Mouse (Mus musculus): Measurements from ENCODE around the gene Ric8a.
"Not testable (repeated sequence)": the region's sequence is repeated elsewhere in the genome, so short reads cannot be mapped to it uniquely, and the experiment has no call there.

The Ric8a gene

DNA sequence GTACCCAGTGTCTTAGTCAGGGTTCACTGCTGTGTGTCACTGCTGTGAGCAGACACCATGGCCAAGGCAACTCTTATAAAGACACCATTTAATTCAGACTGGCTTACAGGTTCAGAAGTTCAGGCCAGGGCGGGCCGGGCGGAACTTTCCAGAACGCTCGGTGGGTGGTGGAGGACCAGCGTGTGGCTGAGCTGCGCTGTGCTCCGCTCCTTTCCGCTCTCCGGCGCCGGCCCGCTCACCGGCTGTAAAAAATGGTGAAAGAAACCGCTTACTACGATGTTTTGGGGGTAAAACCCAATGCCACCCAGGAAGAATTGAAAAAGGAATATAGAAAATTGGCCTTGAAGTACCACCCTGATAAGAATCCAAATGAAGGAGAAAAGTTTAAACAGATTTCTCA lies 33.9 kb downstream of the Ric8a start:
- DNase-seq (ENCODE audit: low read depth, low spot score) = not testable (repeated sequence)

DNA sequence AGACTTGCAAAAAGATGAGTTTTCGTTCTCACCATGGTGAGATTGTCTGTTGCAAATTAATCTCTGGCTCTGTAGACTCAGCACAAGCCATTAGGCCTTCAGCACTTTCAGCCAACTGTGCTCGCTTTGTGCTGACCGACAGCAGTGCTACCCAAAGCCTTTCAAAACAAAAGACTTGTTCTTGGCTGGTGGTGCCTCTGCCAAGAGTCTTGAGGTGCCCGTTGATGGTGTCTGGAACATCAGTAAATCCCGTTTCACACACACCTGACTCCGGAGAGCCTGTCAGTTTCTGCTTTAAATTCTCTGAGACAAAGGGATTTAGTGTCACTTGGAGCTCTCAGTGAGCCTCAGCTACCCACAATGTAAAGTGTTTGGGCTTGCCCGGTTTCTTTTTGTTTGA lies 37.3 kb downstream of the Ric8a start:
- no peak for DNase-seq (ENCODE audit: low read depth, low spot score)

DNA sequence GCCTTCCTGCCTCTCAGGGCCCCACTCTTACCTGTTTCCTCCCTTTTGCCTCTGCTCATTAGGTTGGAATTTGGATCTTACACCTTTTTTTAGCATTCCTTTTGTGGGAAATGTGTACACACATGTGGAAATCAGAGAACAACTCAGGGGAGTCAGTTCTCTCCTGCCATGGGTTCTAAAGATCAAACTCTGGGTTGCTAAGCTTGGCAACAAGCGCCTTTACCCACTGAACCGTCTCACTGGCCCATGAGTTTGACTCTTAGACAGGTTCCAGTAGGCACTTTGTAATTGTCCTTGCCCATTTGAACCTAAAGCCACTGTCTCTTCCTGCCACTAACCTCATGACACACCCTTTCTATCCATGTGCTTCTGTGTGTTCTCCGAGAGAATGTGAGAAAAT lies 37.9 kb downstream of the Ric8a start:
- DNase-seq (ENCODE audit: low read depth, low spot score) = no peak

DNA sequence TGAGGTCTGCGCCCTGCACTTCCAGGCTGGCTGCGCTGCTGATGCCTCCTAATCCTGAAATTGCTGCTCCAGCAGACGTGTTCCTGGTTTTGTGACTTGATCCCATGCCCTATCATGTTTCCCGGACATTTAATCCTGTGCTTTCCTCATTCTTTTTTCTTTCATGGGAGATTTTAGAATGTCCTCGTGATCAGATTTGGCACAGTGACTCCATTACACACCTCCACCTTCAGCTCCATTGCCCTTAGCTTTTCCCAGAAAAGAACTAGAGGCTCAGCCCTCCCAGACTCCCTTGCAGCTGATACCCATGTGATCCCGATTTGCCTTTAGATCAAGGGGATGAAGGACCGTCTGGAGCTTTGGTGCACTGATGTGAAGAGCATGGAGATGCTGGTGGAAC lies 41.1 kb downstream of the Ric8a start:
- DNase-seq (ENCODE audit: low read depth, low spot score) = no peak

DNA sequence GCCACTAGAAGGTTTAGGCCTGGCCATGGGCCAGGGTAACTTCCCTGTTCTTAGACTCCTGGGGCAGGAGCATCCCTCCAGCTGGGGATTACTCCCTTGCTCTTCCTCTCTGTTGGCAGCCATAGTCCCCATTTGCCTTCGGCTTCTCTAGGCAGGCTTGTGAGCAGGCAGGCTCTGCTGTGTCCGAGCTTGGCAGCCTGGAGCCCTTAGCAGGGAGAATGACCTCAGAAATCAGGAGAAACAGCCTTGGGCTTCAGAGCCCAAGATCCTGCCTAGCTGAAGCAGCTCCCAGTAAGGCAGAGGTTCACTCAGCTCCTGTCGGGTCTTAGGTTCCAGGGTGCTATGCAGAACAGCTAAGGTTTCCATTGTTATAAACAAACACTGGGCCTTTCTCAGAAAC lies 42.4 kb downstream of the Ric8a start:
- DNase-seq (ENCODE audit: low read depth, low spot score) = no peak

DNA sequence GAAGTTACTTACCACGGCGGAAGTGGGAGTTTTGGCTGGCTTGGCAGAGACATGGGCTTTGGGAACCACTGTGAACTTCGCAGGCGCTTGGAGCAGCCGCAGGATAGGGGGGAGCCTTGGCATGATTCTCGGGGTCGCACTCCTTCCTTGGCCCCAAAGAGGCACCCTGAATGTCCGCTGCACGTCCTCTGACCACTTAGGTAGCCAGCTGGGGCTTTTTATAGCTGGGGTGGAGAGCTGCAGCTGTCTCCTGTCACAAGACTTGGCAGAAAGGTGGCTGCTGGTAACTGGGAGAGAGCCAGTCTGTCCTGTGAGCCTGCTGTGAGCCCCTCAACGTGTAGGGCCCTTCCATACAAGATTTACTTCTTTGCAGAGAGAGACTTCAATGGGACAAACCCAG lies 43.5 kb downstream of the Ric8a start, which contains the start of gene Cox8b:
TSS of gene Cox8b (minus strand) at position 227 of the 400 bp plus-strand sequence.
- DNase-seq (ENCODE audit: low read depth, low spot score) = no peak

DNA sequence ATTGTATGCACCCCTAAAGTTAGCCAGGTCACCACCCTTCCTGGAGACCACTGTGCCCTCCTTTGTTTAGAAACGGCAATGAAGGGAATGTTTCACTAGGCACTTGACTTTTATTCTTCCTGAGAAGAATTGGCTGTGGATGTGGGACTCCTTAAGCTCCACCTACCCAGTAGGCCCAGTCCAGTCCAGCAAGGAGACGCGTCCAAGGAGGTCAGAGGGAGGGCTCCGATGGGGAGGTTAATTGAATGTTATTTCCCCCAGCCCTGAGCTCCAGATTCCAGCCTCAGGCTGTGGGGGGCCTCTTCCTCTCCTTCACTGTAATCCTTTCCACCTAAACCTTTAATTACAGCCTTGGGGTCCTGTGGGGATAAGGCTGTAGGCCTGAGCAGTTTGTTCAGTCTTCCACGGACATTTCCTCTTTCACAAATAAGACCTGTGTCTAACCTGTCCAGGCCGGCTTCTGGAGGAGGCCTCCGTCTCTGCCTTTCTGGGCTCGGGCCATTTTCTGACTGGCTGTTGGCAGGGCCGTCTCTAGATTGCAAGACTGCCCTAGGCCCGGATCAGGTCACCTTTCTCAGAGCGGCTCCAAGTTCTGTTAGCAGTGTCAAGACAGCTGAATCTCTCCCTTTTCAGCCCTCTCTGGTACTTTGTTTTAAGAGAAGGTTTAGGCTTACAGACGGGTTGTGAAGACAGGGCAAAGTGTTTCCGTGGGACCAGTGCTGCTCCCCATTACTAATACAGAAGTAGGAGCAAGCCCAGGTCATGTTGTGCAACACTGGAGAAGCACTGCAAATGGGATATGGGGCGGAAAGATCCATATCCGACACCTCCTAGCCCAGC lies 45.5 kb downstream of the Ric8a start:
- DNase-seq (ENCODE audit: low read depth, low spot score) = no peak

DNA sequence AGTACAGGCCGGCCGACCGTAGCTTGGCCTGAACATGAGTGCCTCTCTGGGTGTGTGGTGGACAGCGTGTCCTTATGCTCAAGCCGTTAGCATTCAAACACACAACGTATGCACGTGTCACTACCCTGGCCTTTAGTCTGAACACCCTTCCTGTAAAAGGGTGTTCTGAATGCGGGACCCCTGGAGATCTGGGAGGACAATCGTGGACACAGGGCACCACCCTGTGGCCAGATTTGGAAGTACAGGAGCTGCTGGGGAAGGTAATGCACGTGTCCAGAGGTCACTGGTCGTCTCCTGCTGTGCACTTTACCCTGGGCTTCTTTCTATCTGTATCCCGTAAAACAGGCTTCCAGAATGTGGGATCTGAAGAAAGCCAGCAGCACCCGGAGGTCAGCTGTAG lies 46.5 kb downstream of the Ric8a start:
- DNase-seq (ENCODE audit: low read depth, low spot score) = peak; percentile 75

DNA sequence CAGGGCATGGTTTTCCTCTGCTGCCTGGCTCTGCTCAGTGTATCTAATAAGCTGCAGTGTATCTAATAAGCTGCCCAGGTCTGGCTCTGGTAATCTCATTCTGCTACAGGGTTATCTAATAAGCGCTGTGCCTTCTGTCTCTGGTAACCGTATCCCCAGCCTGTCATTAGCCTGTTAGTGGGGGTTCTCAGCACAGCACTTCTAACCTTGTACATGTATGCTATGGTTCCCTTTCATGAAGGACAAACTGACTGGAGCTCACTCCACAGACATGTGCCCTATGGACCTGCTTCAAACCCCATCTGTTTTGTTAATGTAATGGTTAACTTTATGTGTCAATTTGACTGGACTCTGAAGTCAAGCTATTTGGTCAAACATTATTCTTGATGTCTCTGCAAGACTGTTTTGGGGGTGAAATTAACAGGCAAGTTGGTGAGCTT lies 48.9 kb downstream of the Ric8a start:
- DNase-seq (ENCODE audit: low read depth, low spot score) = no peak

DNA sequence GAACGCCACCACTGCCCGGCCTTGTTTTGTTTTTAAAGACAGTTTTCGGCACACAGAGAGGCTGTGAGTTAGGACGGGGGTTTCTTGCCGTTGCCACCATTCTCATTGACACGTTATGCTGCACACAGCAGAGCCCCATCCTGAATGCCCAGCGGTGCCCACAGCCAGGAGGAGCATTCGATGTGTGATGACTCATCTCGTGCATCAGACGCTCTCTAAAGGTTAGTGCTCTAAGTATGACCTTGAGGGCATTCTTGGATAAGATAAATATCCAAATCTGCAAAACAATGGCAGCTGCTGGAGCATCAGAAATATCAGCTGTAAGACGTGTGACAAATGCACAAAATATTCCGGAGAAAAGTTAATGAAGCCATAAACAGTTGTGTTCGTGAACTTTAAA lies 50.4 kb downstream of the Ric8a start:
- no peak for DNase-seq (ENCODE audit: low read depth, low spot score)

DNA sequence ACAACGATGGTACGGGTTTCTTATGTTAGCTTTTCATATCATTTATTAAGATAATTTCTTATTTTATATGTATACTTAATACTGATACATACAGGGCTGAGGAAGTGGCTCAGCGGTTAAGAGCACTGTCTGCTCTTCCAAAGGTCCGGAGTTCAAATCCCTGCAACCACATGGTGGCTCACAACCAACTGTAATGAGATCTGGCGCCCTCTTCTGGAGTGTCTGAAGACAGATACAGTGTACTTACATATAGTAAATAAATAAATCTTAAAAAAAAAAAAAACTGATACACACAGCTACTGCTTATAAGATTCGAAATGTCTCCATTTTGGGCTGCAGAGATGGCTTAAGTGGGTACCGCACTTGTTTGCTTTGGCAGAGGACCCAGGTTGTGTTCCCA lies 50.9 kb downstream of the Ric8a start:
- peak; percentile 9 for DNase-seq (ENCODE audit: low read depth, low spot score)

DNA sequence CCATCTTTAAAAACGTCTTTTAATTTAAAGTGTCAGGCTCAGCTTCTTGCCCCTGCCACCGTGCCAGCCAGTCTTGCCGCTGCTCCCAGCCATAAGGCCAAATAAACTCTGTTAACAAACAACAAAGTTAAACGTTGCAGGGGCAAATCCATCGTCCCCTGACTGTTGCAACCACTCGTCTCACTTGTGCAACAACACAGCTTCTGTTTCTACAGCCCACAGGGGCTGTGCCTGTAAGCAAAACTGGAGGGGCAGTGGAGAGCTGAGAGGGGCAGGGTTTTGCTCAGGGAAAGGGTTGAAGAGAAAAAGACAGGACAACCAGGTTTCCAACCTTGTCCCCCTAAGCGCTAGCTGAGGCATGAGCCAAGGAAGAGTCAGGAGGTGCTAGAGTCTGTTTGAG lies 51.4 kb downstream of the Ric8a start:
- DNase-seq (ENCODE audit: low read depth, low spot score) = no peak

DNA sequence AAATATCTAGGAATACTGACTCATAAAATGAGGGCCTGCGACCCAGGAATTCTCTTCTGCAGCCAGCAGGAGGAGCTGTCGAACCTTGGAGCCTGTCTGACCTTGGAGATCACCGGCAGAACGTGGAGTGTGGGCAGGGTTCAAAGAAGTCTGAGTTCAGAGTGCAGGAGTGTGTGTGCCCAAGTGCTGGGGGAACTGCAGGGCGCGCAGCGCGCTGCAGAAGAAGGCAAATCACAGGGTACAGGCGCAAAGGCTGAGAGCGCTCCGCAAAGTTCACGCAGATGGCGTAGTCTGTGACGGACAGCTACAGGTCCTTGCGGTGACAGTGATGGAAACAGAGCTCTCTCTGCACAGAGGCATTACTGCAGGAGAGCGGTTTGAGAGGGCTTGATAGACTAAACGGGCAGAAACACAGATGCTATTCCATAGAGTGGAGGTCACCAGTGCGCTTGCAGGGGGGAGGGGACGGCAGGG lies 51.9 kb downstream of the Ric8a start:
- peak; percentile 63 for DNase-seq (ENCODE audit: low read depth, low spot score)

DNA sequence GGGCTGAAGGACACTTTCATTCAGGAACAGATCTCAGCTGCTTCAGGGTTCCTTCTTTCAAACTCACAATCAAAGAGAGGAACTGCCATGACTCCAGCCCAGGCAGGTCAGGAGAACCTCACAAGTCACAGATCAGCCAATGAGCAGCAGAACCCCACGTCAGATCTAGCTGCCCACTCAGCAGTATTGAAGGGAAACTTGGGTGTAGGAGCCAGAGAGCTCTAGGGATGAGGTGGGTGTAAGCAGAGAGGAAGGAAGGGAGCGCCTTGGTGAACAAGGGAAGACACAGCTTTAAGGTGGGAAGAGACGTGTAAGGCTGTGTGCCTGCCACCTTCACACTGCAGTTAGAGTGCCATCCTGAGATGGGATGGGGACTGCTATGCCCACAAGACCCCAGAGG lies 55.5 kb downstream of the Ric8a start:
- DNase-seq (ENCODE audit: low read depth, low spot score) = no peak

DNA sequence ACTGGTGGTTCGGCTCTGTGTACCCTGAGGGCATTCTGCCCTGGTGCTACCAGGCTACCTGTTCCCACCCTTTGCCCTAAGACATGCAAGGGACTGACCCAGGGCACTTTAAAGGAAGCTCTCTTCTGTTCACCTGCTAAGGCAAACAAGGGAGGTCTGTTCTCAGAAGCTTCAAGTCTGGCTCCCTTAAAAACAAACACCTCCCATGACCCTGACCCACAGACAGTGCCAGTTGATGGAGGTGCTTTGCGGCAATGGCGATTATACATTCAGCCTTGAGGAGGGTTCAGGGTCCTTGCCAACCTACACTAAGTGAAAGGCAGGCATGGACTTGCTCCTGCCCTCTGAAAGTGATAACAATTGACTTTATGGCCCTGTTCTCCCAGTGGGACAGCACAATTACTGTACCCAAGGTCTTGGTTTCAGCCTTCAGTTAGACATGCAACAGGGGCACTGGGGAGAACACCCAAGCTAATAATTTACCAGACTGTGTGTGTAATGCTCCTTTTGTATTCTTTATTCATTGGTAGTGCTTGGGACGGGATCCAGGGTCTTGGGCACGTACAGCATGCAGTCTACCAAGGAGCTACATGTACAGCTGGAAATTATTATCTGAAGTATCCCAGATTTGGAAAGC lies 56.2 kb downstream of the Ric8a start:
- no peak for DNase-seq (ENCODE audit: low read depth, low spot score)
